Mouse (Mus musculus): ENCODE results near the gene Hs1bp3.

Gene Hs1bp3

GRCm38 (mm10) chr12:8334261-8334660 is 21.0 kb downstream of the Hs1bp3 start:
- no peak for DNase-seq (ENCODE audit: low read depth in 1 of 2, low spot score in 2 of 2)

DNA sequence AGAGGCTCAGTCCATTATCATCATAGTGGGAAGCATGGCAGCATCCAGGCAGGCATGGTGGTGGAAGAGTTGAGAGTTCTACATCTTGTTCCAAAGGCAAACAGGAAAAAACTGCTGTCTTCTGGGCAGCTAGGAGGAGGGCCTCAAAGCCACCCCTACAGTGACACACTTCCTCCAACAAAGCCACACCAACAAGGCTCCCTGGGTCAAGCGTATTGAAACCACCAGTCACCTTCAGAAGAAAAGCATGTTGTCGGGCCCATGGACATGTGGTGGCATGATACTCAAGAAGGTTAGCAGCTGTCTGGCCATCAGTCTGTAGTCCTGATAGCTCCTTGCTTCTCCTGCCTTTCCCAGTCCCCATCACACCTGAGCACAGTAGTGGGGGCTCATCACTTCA is 22.3 kb downstream of the Hs1bp3 start:
- no peak for DNase-seq (ENCODE audit: low read depth in 1 of 2, low spot score in 2 of 2)

DNA sequence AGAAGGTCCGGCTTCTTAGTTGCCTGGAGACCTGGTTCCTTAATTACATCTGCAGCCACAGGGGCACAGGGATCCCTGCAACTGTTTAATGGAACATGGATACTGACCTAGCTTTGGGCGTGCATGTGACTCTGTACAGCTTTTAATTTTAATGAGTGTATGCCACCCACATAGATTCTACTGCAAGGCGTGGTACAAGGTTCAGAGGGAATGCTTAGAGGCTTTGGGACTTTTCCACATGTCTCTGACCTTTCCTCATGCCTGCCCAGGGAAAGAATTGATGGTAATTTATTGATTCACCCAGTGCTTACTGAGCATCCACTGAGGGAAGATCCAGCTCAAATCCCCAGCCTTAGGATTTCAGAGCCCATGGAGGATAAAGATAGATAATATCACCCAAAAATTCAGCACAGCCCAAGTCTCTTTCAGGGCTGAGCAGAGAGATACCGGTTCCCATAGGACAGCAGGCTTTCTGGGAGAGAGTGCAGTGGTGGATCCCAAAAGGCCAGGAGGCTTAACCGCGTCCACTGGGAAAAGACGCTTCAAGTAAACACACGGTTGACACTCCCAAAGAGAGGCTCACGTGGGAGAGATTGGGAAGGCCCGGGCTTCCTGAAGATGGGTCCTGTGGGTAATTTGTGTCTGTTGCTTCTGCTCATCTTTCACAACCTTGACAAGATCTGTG is 23.5 kb downstream of the Hs1bp3 start:
- DNase-seq (ENCODE audit: low read depth in 1 of 2, low spot score in 2 of 2) = no peak

DNA sequence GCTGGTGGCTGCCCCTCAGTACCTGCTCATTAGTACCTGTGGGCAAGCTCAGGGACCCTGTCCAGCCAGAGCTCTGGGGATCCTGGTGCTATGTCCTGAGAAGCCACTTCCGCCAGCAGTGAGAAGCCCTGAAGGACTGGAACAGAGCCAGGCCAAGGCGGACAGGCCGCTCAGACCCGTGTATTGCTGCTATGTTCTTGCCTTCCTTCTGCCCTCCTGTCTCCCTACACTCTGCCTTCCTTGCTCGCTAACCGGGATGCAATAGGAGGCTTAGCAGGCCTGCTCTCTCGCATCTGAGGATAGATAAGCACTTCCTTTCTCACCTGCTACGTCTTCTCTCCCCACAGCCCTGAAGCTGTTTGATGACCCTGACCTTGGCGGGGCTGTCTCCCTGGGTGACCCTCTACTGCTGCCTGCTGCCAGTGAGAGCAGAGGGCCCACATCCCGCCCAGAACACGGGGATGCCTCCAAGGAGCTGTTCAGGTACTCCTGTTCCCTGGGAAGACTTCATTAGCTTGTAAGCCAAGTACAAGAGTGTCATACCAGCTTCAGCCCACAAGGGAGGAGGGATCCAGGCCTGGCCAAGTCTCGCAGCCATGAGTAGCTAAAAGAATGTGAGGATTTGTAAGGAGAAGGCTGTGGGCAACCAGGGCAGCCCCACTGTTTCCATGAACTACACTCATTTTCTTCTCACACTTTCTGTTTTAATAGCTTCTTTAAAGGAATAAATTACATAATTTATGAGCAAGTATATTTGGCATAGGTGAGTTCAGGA is 24.2 kb downstream of the Hs1bp3 start:
- DNase-seq (ENCODE audit: low read depth in 1 of 2, low spot score in 2 of 2) = no peak

- DNase-seq (ENCODE audit: low read depth in 1 of 2, low spot score in 2 of 2) = no peak
Measured at GRCm38 (mm10) chr12:8338491-8338890, 25.3 kb downstream of the Hs1bp3 start.

DNA sequence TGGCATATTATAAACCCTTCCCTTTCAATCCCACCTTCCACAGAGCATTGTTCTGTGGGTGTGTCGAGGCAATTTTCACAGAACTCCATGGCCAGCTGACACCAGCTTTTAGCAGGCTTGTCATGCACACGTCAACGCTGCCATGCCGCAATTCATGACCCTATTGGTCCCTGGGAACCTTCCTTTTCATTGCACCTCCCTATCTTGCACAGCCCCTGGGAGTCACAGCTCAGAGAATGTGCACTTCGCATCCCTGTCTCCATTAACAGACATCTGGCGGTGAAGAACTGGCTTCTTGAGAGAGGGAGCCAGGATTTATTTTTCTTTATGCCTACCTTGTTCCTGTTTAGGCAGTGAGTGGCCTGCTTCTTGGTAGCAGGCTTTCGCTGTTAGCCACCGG is 25.7 kb downstream of the Hs1bp3 start:
- no peak for DNase-seq (ENCODE audit: low read depth in 1 of 2, low spot score in 2 of 2)

DNA sequence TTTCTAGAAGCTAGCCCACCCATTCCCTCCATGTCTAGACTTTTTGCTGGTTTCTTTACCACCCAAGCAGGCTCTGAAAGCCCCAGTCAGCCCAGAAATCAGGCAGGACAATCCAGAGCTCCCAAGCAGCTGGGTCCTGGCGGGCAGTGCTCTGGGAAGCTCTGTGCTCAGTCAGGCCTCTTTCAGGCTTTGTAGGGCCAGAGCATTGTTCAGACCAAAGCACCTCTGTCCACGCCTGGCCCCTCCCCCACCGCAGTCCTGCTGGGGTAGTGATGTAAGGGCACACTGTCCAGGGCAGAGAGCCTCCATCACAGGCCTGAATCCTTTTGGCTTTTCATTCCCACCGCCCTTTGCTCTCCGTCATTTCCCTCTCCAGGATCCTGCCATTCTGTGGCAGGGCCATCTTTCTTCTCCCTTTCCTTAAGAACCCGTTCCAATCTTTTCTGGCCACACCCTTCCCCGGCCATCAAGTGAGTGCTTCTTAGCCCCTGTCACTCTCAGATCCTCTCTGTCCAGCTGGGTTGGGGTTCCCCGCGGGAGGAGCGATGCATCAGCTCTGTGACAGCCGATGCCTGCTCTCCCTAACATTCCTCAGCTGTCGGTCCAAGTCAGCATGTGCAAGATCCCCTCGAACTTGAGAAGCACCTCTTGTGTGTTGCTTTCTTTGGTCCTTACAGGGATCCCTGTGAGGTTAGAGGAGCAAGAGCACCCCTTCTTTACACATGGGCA is 26.5 kb downstream of the Hs1bp3 start:
- DNase-seq (ENCODE audit: low read depth in 1 of 2, low spot score in 2 of 2) = no peak

DNA sequence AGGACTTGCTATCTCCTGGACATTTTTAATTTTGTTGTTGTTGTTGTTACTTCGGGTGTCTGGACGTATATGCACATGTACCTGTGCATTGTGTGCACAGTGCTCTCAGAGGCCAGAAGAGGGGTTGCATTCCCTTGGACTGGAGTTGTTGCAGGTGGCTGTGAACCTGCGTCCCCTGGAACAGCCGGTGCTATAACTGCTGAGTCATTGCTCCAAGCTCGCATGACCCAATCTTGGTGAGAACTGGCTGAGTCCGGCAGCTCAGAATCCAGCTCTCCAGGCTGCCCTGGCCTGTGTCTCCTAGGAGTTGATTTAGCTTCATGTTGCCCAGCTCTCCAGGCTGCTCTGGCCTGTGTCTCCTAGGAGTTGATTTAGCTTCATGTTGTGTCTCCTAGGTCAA is 27.8 kb downstream of the Hs1bp3 start:
- DNase-seq (ENCODE audit: low read depth in 1 of 2, low spot score in 2 of 2) = no peak

GRCm38 (mm10) chr12:8343381-8343780 is 30.1 kb downstream of the Hs1bp3 start:
- no peak for DNase-seq (ENCODE audit: low read depth in 1 of 2, low spot score in 2 of 2)

DNA sequence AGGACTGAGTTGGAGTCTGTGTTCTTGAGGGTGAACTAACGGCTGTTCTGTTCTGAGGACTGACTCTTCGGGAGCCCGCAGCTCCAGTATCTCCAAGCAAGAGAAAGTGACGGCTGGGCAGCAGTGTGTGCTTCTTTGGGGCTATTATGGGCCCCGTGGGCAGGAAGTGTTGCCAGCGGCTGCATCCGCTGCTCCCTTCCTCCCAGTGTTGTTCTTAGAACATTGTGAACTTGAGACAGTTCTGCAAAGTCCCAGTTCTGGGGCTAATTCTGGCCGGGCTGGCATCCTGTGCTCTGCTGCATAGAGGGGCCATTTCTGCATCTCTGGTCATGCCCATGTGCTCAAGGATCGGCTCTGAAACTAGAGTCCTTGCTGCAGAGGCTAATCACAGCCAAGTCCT is 31.7 kb downstream of the Hs1bp3 start:
- no peak for DNase-seq (ENCODE audit: low read depth in 1 of 2, low spot score in 2 of 2)

GRCm38 (mm10) chr12:8345539-8345938 is 32.3 kb downstream of the Hs1bp3 start:
- DNase-seq (ENCODE audit: low read depth in 1 of 2, low spot score in 2 of 2) = no peak

- no peak for DNase-seq (ENCODE audit: low read depth in 1 of 2, low spot score in 2 of 2)
Measured at GRCm38 (mm10) chr12:8347746-8348462, 34.7 kb downstream of the Hs1bp3 start.

DNA sequence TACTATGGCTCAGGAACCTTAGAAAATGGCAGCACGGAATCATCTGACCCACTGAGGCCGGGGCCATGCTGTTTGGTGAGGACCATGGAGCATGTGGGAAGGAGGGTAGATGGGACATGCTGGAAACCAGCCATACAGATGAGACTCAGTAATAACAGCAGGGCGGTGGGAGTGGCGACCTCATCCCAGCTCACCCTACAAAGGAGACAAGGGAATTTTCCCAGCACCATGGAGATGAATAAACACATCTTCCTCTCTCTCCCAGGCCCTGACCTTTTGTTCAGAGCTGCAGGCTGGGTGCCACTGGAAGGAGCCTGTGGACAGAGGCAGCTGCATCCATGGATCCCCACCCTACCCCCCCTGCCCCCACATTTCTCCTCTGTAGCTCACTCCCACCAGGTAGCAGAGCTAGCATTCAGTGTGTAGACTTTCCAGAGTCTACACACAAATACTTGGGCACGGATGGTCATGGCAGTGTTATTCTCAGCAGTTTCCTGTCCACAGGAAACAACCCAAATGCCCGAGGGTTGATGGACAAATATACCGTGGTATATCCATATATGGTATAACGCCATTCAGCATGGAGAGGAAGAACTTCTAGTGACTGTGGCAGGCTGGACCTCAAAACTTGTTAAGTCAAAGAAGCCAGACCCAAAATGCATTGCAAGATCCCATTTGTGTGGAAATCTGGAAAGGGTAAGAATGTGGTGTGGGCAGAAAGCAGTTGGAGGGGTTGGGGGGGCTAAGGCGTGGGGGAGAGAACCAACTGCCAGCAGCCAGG is 35.7 kb downstream of the Hs1bp3 start:
- no peak for DNase-seq (ENCODE audit: low read depth in 1 of 2, low spot score in 2 of 2)

GRCm38 (mm10) chr12:8351025-8351903 is 38.0 kb downstream of the Hs1bp3 start:
- DNase-seq (ENCODE audit: low read depth in 1 of 2, low spot score in 2 of 2) = peak in 1 of 2 experiments; percentile 20

DNA sequence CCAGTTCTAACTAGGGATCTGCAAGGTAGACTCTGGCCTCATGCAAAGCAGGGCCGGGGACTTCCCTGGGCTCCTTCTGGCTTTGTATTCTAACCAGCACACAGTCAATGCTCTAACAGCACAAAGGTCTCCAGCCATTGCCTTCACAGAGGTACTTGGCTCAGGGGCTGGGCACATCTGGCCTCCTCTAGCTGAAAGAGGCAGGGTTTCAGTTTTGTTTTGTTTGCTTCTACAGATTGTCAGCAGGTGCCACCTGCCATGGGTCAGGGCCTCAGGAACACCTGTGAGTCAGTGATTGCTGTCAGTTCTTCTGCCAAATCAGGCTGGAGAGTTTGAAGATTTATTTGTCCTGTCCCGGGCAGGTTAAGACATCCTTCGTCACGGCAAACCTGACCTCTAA is 39.8 kb downstream of the Hs1bp3 start:
- DNase-seq (ENCODE audit: low read depth in 1 of 2, low spot score in 2 of 2) = no peak

- DNase-seq (ENCODE audit: low read depth in 1 of 2, low spot score in 2 of 2) = no peak
Measured at GRCm38 (mm10) chr12:8354187-8354586, 41.0 kb downstream of the Hs1bp3 start.

- DNase-seq (ENCODE audit: low read depth in 1 of 2, low spot score in 2 of 2) = no peak
Measured at GRCm38 (mm10) chr12:8355011-8355410, 41.8 kb downstream of the Hs1bp3 start.

GRCm38 (mm10) chr12:8357449-8357848 is 44.2 kb downstream of the Hs1bp3 start:
- DNase-seq (ENCODE audit: low read depth in 1 of 2, low spot score in 2 of 2) = no peak

- no peak for DNase-seq (ENCODE audit: low read depth in 1 of 2, low spot score in 2 of 2)
Measured at GRCm38 (mm10) chr12:8358344-8358966, 45.2 kb downstream of the Hs1bp3 start.
